Mouse (Mus musculus) lung, embryonic 14.5 days (tissue): ENCODE data around the gene Copz2. TPM values are rescaled to one million over a fixed set of nuclear protein-coding genes. Genes with fewer than 3 reads are reported as not detected.

Source experiments
- ATAC-seq: fragments of 200-750 bp; cut with Nextera tagmentation; 2 replicates; pipeline ENCODE4 v1.8.0; 2017; ENCODE audit warnings: mild to moderate bottlenecking, moderate TSS enrichment, moderate library complexity; ENCODE audit not compliant: insufficient read depth
- DNase-seq: peaks from one replicate; pipeline ENCODE4 v3.0.0-alpha.2; 2015
- H3K27ac ChIP-seq: fragments of 300-500 bp; sonication (generic); 2 replicates; pipeline ENCODE4 v1.5.1; 2014; ENCODE audit warnings: low read depth, mild to moderate bottlenecking, moderate library complexity
- H3K27me3 ChIP-seq: fragments of 300-500 bp; sonication (generic); 2 replicates; pipeline ENCODE4 v1.6.1; 2014; ENCODE audit warnings: low read length, control low read depth; ENCODE audit not compliant: insufficient read depth
- H3K36me3 ChIP-seq: fragments of 300-500 bp; sonication (generic); 2 replicates; pipeline ENCODE4 v1.6.1; 2014; ENCODE audit warnings: control low read depth; ENCODE audit not compliant: insufficient read depth
- H3K4me1 ChIP-seq: fragments of 300-500 bp; sonication (generic); 2 replicates; pipeline ENCODE4 v1.6.1; 2014; ENCODE audit warnings: antibody characterized with exemption, control low read depth; ENCODE audit not compliant: insufficient read depth
- H3K4me2 ChIP-seq: fragments of 300-500 bp; sonication (generic); 2 replicates; pipeline ENCODE4 v1.6.1; 2014; ENCODE audit warnings: mild to moderate bottlenecking
- H3K4me3 ChIP-seq: fragments of 300-500 bp; sonication (generic); 2 replicates; pipeline ENCODE4 v1.5.1; 2014; ENCODE audit warnings: low read depth, low read length
- H3K9ac ChIP-seq: fragments of 300-500 bp; sonication (generic); 2 replicates; pipeline ENCODE4 v1.6.1; 2014
- H3K9me3 ChIP-seq: fragments of 300-500 bp; sonication (generic); 2 replicates; pipeline ENCODE4 v1.6.1; 2016; ENCODE audit warnings: low read depth, low read length, control low read depth
- CTCF ChIP-seq: IDR thresholded peaks from 2 replicates; pipeline ENCODE4 v1.5.1; 2016; ENCODE audit warnings: antibody characterized with exemption, low read depth
- WGBS: fragments of 180-500 bp; shearing (Covaris S2); extraction: QIAGEN DNeasy Blood & Tissue Kit; methylation state at CpG from one replicate; pipeline ENCODE4 v1.1.7; 2014; 5-methylcytosine and 5-hydroxymethylcytosine counted together
- polyA plus RNA-seq: library from polyadenylated mRNA; unstranded; fragments of >200 nt; fragmentation: Nextera tagmentation; extraction: Ambion mirVana; gene quantifications from 2 replicates; pipeline ENCODE4 v1.2.1, GENCODE M21; 2014

Gene Copz2
- polyA plus RNA-seq, 1 experiment from 2014 or later = 144 TPM

DNA sequence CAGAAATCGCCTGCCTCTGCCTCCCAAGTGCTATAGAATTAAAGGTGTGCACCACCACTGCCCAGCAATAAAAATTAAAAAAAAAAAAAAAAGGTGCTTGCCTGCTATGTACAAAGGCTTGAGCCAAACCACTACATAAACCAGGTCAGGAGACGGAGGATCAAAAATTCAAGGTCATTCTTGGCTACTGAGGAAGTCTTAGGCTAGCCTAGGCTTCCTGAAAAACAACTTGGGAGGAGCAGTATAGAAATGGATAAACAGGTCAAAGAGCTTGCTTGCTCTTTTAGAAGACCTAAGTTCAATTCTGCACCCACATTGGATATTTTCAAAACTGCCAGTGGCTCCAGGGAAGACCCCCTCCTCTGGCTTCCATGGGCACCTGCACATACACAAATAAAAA is 35.2 kb upstream of the Copz2 start:
- ATAC-seq (no peak), DNase-seq (no peak)
- TF ChIP-seq CTCF = no peak
- Histone ChIP-seq H3K27me3 (no peaks in the 10 kb centered on the region), H3K4me3 (no peak overlapping the region), H3K27ac (no peak overlapping the region), H3K4me2 (no peak overlapping the region), H3K36me3 (peaks cover 84% of the 10 kb centered on the region), H3K9me3 (no peaks in the 10 kb centered on the region), H3K9ac (no peak overlapping the region), H3K4me1 (no peaks in the 10 kb centered on the region)
- 73% methylated on average over 2 of the region's 2 CpGs for WGBS

DNA sequence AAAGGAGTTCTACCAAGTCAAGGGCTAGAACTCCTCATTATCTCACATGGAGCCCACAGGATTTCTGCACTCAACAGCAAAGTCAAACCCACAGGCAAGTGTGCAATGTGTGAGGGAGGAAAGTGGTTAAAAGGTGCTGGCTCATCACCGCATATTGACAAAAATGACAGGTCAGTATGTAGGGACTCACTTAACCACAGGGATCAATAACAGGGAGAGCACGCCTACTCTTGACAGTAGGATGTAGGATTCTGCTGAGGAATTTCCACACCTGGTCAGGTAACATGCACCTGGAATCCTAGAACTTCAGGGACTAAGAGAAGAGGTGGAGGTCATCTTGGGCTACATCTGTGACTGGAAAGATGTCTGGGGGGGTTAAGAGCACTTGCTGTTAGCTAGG is 33.8 kb upstream of the Copz2 start:
- Histone ChIP-seq H3K27me3 (no peaks in the 10 kb centered on the region), H3K4me3 (no peak overlapping the region), H3K9me3 (no peaks in the 10 kb centered on the region), H3K9ac (no peak overlapping the region), H3K36me3 (peaks cover 85% of the 10 kb centered on the region), H3K27ac (no peak overlapping the region), H3K4me1 (no peaks in the 10 kb centered on the region), H3K4me2 (no peak overlapping the region)
- TF ChIP-seq CTCF = no peak
- DNase-seq (no peak), ATAC-seq (no peak)
- WGBS = 95% methylated on average over 2 of the region's 2 CpGs

DNA sequence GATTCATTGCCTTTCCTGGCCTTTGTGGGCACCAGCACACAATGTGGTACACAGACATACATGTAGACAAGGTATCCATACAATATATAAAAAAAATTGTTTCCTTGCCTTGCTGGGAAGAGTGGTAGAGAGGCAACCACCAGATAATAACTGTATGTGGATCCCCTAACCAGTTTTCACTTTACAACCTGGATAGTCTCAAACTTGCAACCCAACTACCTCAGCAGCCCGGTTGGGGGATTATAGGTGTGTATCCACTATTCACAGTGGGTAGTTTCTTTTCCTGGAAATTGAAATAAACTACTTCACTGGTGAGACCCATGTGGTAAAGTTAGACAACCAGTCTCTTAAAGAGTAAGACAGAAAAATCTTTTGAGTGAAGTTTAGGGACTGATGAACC is 33.2 kb upstream of the Copz2 start:
- Histone ChIP-seq H3K9me3 (no peaks in the 10 kb centered on the region), H3K9ac (no peak overlapping the region), H3K4me1 (no peaks in the 10 kb centered on the region), H3K36me3 (peaks cover 88% of the 10 kb centered on the region), H3K4me2 (no peak overlapping the region), H3K4me3 (no peak overlapping the region), H3K27ac (no peak overlapping the region), H3K27me3 (no peaks in the 10 kb centered on the region)
- TF ChIP-seq CTCF = no peak
- DNase-seq = no peak
- ATAC-seq = no peak
- WGBS = 91% methylated on average over 1 of the region's 1 CpGs

DNA sequence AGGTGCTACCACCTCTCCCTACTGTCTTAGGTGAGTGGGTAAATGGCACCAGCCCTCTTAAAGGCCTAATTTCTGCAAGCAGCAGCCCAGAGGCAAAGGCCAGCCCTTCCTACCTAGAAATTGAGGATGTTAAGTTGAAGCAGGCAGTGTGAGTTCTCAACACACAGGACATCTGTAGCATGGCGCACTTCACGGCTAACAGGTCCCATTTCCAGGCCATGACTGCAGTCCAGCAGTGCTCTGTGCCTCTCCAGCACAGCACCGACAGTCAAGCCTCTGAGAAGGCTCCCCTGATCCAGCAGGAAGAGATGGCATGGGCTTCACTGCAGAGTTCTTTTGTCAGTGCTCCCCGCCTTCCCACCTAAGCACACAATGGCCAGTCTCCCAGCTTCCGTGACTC is 32.7 kb upstream of the Copz2 start:
- DNase-seq = no peak
- H3K4me1 ChIP-seq = no peaks in the 10 kb centered on the region
- no peaks in the 10 kb centered on the region for H3K27me3 ChIP-seq
- ATAC-seq = no peak
- no peaks in the 10 kb centered on the region for H3K9me3 ChIP-seq
- peaks cover 92% of the 10 kb centered on the region for H3K36me3 ChIP-seq
- H3K9ac ChIP-seq = no peak overlapping the region
- H3K27ac ChIP-seq = no peak overlapping the region
- 84% methylated on average over 5 of the region's 5 CpGs for WGBS
- no peak overlapping the region for H3K4me3 ChIP-seq
- TF ChIP-seq CTCF = no peak
- no peak overlapping the region for H3K4me2 ChIP-seq

DNA sequence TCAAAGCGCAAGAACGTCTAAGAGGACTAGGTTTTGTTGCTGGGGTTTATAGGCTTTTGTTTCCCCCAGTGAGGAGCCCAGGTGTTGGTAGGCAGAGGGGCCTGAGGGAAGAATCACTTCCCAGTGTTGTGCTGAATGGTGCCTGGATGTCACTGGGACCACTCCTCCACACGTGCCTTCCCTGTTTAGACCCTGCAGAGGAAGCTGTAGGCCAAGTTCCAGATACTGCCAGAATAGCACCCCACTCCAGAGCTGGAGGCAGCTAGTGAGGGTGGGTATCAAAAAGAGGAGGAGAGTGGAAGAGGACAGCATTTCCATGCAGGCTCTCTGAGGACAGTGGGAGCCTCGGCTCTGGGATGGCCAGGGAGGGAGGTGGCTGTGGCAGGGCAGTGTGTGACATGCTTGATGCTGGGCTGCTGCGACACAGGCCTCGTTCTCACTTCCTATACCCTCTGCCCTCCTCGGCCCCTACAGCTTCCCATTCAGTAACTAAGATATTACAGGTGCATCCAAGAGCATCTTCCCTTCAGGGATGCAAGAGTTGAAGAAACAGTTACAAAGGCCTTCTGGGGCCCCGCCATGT is 31.5 kb upstream of the Copz2 start:
- no peak for ATAC-seq
- H3K36me3 ChIP-seq = peaks cover 93% of the 10 kb centered on the region
- DNase-seq = no peak
- 81% methylated on average over 8 of the region's 8 CpGs for WGBS
- no peak overlapping the region for H3K4me2 ChIP-seq
- H3K9me3 ChIP-seq = no peaks in the 10 kb centered on the region
- no peak overlapping the region for H3K9ac ChIP-seq
- no peaks in the 10 kb centered on the region; the same call in 1 of the 2 replicates for H3K4me1 ChIP-seq
- H3K27me3 ChIP-seq = no peaks in the 10 kb centered on the region
- H3K4me3 ChIP-seq = no peak overlapping the region
- no peak for TF ChIP-seq CTCF
- no peak overlapping the region for H3K27ac ChIP-seq

DNA sequence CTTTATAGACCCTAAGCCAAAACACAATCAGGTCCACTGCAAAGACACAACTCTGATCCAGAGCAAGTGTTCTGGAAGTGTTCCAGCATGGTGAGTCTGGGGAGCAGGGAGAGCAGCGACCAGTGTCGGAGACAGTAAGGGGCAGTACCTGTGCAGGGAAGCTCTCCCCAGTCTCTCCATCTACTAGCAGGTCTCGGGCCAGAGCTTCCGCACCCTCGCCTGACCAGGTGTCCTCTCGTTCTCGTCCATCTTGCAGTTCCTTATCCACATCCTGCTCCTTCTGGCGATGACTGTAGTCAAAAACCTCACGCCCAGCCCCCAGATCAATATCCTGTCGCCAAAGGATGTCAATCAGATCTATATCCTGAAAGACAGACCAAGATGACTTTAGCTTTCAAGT is 27.7 kb upstream of the Copz2 start:
- H3K9ac ChIP-seq = no peak overlapping the region
- H3K36me3 ChIP-seq = peaks cover 81% of the 10 kb centered on the region
- no peaks in the 10 kb centered on the region for H3K9me3 ChIP-seq
- peaks cover 22% of the 10 kb centered on the region for H3K4me1 ChIP-seq
- no peak for TF ChIP-seq CTCF
- no peak overlapping the region for H3K4me3 ChIP-seq
- ATAC-seq = no peak
- H3K4me2 ChIP-seq = no peak overlapping the region
- WGBS = 86% methylated on average over 10 of the region's 10 CpGs
- no peaks in the 10 kb centered on the region for H3K27me3 ChIP-seq
- DNase-seq = no peak
- H3K27ac ChIP-seq = no peak overlapping the region

DNA sequence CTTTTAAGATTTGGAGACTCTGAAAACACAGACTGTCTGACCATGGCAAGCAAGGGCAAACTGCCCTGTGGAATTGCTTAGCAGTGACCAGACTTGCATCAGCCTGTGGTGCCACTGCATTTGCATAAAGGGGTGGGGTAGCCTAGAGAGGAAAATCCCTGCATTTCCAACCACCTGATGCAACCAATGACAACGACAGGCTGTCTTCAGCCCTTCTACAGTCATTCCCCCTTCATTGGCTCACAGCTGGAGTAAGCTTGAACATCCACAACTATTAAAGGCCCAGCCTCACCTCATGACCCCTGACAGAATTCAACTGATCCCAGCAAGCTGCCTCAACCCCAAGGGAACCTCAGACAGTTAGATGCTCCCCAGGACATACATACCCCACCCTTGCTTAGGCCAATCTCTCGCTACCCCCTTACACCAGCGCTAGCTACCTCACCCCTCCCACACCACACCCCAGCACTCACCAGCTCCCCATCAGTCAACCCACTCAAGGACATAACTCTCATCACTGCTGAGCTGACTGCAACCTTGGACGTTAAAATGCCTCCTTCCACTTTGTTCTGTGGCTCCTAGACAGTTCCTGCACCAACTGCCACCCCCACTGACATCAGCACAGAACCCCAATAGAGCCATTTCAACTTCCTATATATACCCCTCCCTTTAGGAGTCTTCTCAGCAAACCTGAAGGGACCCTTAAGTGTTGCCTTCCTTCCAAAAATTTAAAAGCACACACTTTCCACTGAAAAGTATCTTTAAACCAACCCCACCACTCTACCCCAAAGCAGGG is 26.8 kb upstream of the Copz2 start:
- DNase-seq = no peak
- H3K9me3 ChIP-seq = no peaks in the 10 kb centered on the region
- no peaks in the 10 kb centered on the region for H3K27me3 ChIP-seq
- H3K4me2 ChIP-seq = peak overlapping the region; percentile 95
- 0 out of 2 replicates have a peak overlapping the region, but pooled peaks have one; percentile 70 for H3K27ac ChIP-seq
- H3K9ac ChIP-seq = peak overlapping the region; percentile 51; the same call in 1 of the 2 replicates
- peaks cover 31% of the 10 kb centered on the region for H3K4me1 ChIP-seq
- TF ChIP-seq CTCF = no peak
- ATAC-seq = no peak
- peak overlapping the region; percentile 44 for H3K4me3 ChIP-seq
- WGBS = 43% methylated on average over 4 of the region's 4 CpGs
- H3K36me3 ChIP-seq = peaks cover 81% of the 10 kb centered on the region
